Mouse (Mus musculus) left cerebral cortex, postnatal 36 days (tissue): ENCODE data around the gene Pik3r2. TPM values are rescaled to one million over a fixed set of nuclear protein-coding genes. Genes with fewer than 3 reads are reported as not detected.
A peak's percentile ranks its signal among the peaks of the same experiment; 100 is the strongest.

ENCODE experiments used
- DNase-seq, 2 experiments: peaks; one replicate each; pipeline ENCODE4 v3.0.0; 2021 to 2022; ENCODE audit warnings: low spot score in 2 of 2, mixed read lengths in 1 of 2
- intact Hi-C: fragments of 180-260 bp; cut with DNase I; formaldehyde crosslinking; loops from one replicate; pipeline ENCODE4 v1.15.1; 2025
- total RNA-seq, 2 experiments: library from RNA; stranded (reverse); gene quantifications; 2 replicates each; pipeline ENCODE4 v1.2.3; 2021

Pik3r2 gene
- total RNA-seq, 2 experiments from 2014 or later, result 152 to 164 TPM

GRCm38 (mm10) chr8:70763354-70763753 is 13.2 kb downstream of the Pik3r2 start:
- no peak for DNase-seq
- intact Hi-C loops, result loop anchor here (5.0 kb wide), 1 partner anchor 34 kb away; no protein-coding TSS in a partner anchor

GRCm38 (mm10) chr8:70762118-70762517 is 14.4 kb downstream of the Pik3r2 start:
- no peak for DNase-seq
- intact Hi-C loops, result loop anchor here (5.0 kb wide), 1 partner anchor 35 kb away; no protein-coding TSS in a partner anchor

DNA sequence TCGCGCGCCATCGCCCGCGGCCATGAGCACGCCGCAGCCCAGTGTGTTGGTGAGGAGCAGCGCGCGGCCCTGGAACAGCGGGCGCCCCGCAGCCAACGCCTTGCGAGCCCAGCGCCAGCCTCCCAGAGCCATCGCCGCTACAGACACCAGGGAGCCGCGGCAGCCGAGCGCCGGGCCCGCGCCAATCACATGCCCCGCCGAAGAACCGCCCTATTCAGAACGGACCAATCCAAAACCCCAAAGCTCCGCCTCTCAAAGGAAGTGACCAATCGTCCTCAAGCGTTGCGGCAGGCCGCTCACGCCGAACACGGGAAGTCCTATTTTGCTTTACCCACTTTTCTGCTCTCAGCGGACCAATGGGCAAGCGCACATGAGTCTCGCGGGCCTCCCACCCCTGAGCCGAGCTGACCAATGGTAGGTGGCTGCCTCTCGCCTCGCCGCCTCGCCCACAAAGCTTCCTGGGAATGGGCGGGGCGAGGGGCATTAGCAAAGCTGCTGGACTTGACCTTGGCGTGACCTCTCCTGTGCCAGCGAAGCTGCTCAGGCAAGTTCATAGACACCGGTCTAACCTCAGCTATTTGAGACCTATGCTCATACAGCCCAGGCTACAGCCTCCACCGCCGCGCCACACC is 15.6 kb downstream of the Pik3r2 start, which contains the start of gene Mpv17l2:
Gene Mpv17l2, minus strand, starts transcription at position 172 of the 632 bp plus-strand sequence.
- DNase-seq, result peak; percentile 97
- intact Hi-C loops, result loop anchor here (5.0 kb wide), 1 partner anchor 36 kb away; no protein-coding TSS in a partner anchor

- intact Hi-C loops, result loop anchor here (5.0 kb wide), 1 partner anchor 37 kb away; no protein-coding TSS in a partner anchor
- DNase-seq, result no peak
These were observed 16.2 kb downstream of the Pik3r2 start for GRCm38 (mm10) chr8:70760350-70760749.

GRCm38 (mm10) chr8:70758616-70759561 is 17.6 kb downstream of the Pik3r2 start:
- DNase-seq, result peak in 1 of 2 experiments; percentile 26
- intact Hi-C loops, result loop anchor here (5.0 to 10.0 kb wide), 2 partner anchors 54 to 147 kb away; partner anchors contain the start of gene Iqcn

- DNase-seq, result peak in 1 of 2 experiments; percentile 10
- intact Hi-C loops, result loop anchor here (5.0 to 10.0 kb wide), 2 partner anchors 53 to 146 kb away; partner anchors contain the start of gene Iqcn
These were observed 18.3 kb downstream of the Pik3r2 start for GRCm38 (mm10) chr8:70758308-70758615.

DNA sequence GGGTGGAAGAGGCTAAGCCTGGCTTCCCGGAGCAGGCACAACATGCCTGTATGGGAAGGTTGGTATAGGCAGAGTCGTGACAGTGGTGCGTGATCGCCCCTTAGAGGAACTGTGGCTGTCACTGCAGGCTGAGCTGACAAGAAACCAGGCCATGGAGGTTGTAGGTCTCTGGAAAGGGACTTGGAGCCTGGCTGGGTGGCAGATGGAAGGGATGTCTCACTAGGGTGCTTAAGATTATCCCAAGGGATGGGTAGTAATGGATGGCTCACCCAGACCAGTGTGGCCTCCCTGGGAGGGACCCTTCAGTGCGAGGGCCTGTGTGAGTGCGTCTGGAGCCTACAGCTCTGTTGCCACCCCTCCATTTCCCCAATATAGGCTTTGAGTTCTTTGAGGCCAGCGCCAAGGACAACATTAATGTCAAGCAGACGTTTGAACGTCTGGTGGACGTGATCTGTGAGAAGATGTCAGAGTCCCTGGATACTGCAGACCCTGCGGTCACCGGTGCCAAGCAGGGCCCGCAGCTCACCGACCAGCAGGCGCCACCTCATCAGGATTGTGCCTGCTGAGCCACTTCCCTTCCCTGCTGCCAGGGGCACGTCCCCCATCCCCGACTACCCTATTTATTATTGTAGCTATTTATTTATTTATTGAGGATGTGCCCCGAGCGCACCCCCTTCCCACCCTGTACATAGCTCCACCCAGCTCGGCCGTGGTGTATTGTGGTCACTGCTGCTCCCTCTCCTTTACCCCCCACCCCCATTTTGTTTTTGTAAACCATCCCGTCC is 18.8 kb downstream of the Pik3r2 start:
- intact Hi-C loops, result loop anchor here (5.0 to 10.0 kb wide), 2 partner anchors 53 to 145 kb away; partner anchors contain the start of gene Iqcn
- DNase-seq, result peak in 1 of 2 experiments; percentile 44

DNA sequence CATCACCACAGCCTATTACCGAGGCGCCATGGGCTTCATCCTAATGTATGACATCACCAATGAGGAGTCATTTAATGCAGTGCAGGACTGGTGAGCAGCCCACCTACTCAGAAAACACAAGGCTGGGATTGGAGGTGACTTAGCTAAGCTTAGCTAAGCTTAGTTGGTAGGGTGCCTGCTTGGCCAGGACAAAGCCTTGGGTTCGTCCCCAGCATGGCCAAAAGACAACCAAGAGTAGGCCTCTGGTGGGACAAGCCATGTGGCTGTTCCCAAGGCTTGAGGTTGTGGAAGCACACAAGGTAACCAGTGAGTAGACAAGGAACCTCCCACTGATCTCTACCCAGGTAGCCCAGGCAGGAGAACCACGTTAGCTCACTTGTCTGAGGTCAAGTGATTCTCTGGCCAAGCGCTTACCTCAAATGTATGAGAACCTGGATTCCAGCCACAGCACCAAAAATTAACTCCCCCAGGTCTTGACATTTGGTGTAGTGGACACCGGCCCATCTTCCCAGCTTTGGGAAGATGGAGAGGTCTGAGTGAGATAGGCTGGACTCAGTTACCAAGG is 20.0 kb downstream of the Pik3r2 start:
- peak in 1 of 2 experiments; percentile 2 for DNase-seq
- intact Hi-C loops, result loop anchor here (5.0 to 10.0 kb wide), 2 partner anchors 52 to 144 kb away; partner anchors contain the start of gene Iqcn

DNA sequence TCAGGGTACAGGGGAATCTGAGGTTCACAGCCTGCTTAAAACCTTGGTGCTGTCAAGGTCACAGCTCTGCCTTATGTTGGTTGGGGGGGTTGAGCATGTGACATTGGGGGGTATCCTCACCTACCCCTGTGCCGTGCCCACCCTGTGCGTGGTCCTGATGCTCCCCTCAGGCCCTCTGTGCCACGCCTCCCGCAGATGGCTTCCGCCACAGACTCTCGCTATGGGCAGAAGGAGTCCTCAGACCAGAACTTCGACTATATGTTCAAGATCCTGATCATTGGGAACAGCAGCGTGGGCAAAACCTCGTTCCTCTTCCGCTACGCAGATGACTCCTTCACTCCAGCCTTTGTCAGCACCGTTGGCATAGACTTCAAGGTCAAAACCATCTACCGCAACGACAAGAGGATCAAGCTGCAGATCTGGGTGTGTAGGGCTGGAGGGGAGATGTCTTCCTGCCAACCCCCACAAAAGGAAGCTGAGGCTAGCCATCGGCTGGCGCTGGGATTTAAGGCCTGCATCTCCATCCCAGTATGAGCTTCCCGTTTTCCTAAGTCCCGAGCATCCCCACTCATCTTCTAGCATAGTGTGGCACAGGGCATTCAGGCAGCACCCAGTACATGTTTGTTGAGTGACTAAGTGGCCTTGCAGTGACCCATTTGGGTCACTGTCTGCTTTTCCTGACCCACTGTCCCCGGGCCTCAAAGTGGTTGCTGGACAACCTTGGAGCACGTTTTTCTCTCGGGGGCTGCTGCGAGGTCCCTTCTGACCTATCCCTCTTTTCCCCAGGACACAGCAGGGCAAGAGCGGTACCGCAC is 20.6 kb downstream of the Pik3r2 start:
- DNase-seq, result peak in 1 of 2 experiments; percentile 19
- intact Hi-C loops, result loop anchor here (5.0 to 10.0 kb wide), 2 partner anchors 51 to 144 kb away; partner anchors contain the start of gene Iqcn

GRCm38 (mm10) chr8:70754871-70755660 is 21.4 kb downstream of the Pik3r2 start:
- intact Hi-C loops, result loop anchor here (5.0 to 10.0 kb wide), 2 partner anchors 50 to 143 kb away; partner anchors contain the start of gene Iqcn
- DNase-seq, result peak; percentile 80 to 82

- DNase-seq, result peak; percentile 94
- intact Hi-C loops, result loop anchor here (10.0 kb wide), 1 partner anchor 49 kb away; the partner anchor contains the start of gene Iqcn
These were observed 22.3 kb downstream of the Pik3r2 start, which contains the start of gene Rab3a for GRCm38 (mm10) chr8:70754043-70754870. Rab3a (plus strand) TSS chr8:70754679.

- intact Hi-C loops, result loop anchor here (10.0 kb wide), 1 partner anchor 48 kb away; the partner anchor contains the start of gene Iqcn
- DNase-seq, result peak; percentile 88 to 91
These were observed 23.4 kb downstream of the Pik3r2 start for GRCm38 (mm10) chr8:70753151-70753550.

GRCm38 (mm10) chr8:70752000-70752764 is 24.3 kb downstream of the Pik3r2 start:
- DNase-seq, result peak in 1 of 2 experiments; percentile 70
- intact Hi-C loops, result loop anchor here (1.0 to 10.0 kb wide), 2 partner anchors 32 to 47 kb away; partner anchors contain the start of gene Iqcn

DNA sequence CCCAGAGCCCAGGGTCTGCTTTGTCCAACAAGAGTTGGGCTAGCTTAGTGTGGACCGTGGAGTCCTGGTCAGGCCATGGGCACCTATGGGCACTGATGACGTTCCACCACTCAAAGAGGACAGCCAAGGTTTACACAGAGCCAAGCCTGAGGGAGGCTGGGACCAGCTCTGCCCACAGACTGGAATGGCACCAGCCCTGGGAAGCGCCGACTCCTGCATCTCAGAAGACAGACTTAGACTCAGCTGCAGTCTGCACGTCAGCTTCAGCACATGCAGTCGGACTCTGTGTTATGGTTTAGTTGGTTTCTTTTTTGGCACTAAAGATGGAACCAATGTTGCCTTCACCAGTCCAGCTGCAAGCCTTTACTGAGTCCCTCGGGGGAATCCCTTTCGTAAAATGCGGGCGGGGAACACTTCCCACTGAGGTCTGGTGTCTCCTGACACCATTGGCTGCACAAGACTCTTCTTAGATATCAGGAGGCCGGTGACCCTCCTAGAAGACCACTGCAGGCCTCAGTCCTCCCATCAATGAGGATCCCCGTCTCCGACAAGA is 26.3 kb downstream of the Pik3r2 start:
- intact Hi-C loops, result loop anchor here (10.0 kb wide), 1 partner anchor 45 kb away; the partner anchor contains the start of gene Iqcn
- peak in 1 of 2 experiments; percentile 24 for DNase-seq
